Mouse (Mus musculus) B cell, adult 2 months (primary cell): ENCODE results near the gene Rnf114.

Source experiments
- DNase-seq, 2 experiments: peaks; one replicate each; pipeline ENCODE4 v3.0.0; 2022

The Rnf114 gene

GRCm38 (mm10) chr2:167475596-167475995 lies 16.8 kb upstream of the Rnf114 start:
- no peak for DNase-seq

- DNase-seq, result no peak
Measured at GRCm38 (mm10) chr2:167476200-167476688, 16.2 kb upstream of the Rnf114 start.

- DNase-seq, result no peak
Measured at GRCm38 (mm10) chr2:167476762-167477161, 15.7 kb upstream of the Rnf114 start.

- no peak for DNase-seq
Measured at GRCm38 (mm10) chr2:167478128-167478527, 14.3 kb upstream of the Rnf114 start.

GRCm38 (mm10) chr2:167479501-167479900 lies 12.9 kb upstream of the Rnf114 start:
- DNase-seq, result no peak

- no peak for DNase-seq
Measured at GRCm38 (mm10) chr2:167482681-167483080, 9.8 kb upstream of the Rnf114 start.

GRCm38 (mm10) chr2:167483081-167483826 lies 9.2 kb upstream of the Rnf114 start:
- DNase-seq, result no peak

GRCm38 (mm10) chr2:167483827-167484410 lies 8.5 kb upstream of the Rnf114 start:
- no peak for DNase-seq

- DNase-seq, result no peak
Measured at GRCm38 (mm10) chr2:167484932-167485331, 7.5 kb upstream of the Rnf114 start.

- DNase-seq, result no peak
Measured at GRCm38 (mm10) chr2:167485501-167486377, 6.7 kb upstream of the Rnf114 start.

- DNase-seq, result no peak
Measured at GRCm38 (mm10) chr2:167486573-167486972, 5.9 kb upstream of the Rnf114 start.

GRCm38 (mm10) chr2:167487551-167487950 lies 4.9 kb upstream of the Rnf114 start:
- DNase-seq, result no peak

- DNase-seq, result no peak
Measured at GRCm38 (mm10) chr2:167487994-167488393, 4.5 kb upstream of the Rnf114 start.

GRCm38 (mm10) chr2:167490813-167491525 lies 1.5 kb upstream of the Rnf114 start:
- no peak for DNase-seq

GRCm38 (mm10) chr2:167492713-167493636 lies 530 bp downstream of the Rnf114 start, which contains the start of gene Spata2:
TSS of gene Spata2 (minus strand) at chr2:167492887.
- DNase-seq, result peak; percentile 95 to 97

GRCm38 (mm10) chr2:167496437-167496836 lies 4.0 kb downstream of the Rnf114 start:
- peak in 1 of 2 experiments; percentile 21 for DNase-seq

GRCm38 (mm10) chr2:167497272-167497671 lies 4.8 kb downstream of the Rnf114 start:
- peak; percentile 81 to 83 for DNase-seq

- no peak for DNase-seq
Measured at GRCm38 (mm10) chr2:167502554-167503252, 10.3 kb downstream of the Rnf114 start.

- DNase-seq, result peak; percentile 95 to 96
Measured at GRCm38 (mm10) chr2:167503253-167503895, 10.9 kb downstream of the Rnf114 start.

GRCm38 (mm10) chr2:167503896-167504349 lies 11.5 kb downstream of the Rnf114 start:
- no peak for DNase-seq
